Mouse (Mus musculus): ENCODE data around the gene Pnmal1. TPM values are rescaled to one million over a fixed set of nuclear protein-coding genes. Genes with fewer than 3 reads are reported as not detected.

Gene Pnmal1
- polyA plus RNA-seq, 1 experiment from 2014 or later, result 0.09 TPM

GRCm38 (mm10) chr7:16916342-16917265, 42.9 kb upstream of the Pnmal1 start:
- no peak for ATAC-seq (replicated peaks; ENCODE audit: extremely low read depth, insufficient read depth, low FRiP score)
- WGBS, result 57% methylated on average over 29 of the region's 30 CpGs
- Histone ChIP-seq H3K4me2 (ENCODE audit: low read depth, low read length) (no peak overlapping the region), H3K9ac (ENCODE audit: low read length) (no peak overlapping the region), H3K9me3 (replicated peaks; ENCODE audit: control insufficient read depth, low read length) (no peaks in the 10 kb centered on the region), H3K36me3 (ENCODE audit: control insufficient read depth, insufficient read depth) (peaks cover 44% of the 10 kb centered on the region), H3K27ac (ENCODE audit: low read length) (no peak overlapping the region), H3K4me1 (ENCODE audit: control insufficient read depth, insufficient read depth, low read length) (peaks cover 30% of the 10 kb centered on the region), H3K4me3 (ENCODE audit: low read length) (no peak overlapping the region), H3K27me3 (ENCODE audit: control insufficient read depth, insufficient read depth, low read length) (0 out of 2 replicates have a peak, but pooled peaks cover 2% of the 10 kb centered on the region)

- H3K27ac ChIP-seq (ENCODE audit: low read length), result no peak overlapping the region
- H3K4me2 ChIP-seq (ENCODE audit: low read depth, low read length), result no peak overlapping the region
- no peak for ATAC-seq (replicated peaks; ENCODE audit: extremely low read depth, insufficient read depth, low FRiP score)
- peaks cover 39% of the 10 kb centered on the region for H3K4me1 ChIP-seq (ENCODE audit: control insufficient read depth, insufficient read depth, low read length)
- H3K9me3 ChIP-seq (replicated peaks; ENCODE audit: control insufficient read depth, low read length), result no peaks in the 10 kb centered on the region
- peaks cover 44% of the 10 kb centered on the region for H3K36me3 ChIP-seq (ENCODE audit: control insufficient read depth, insufficient read depth)
- 0 out of 2 replicates have a peak, but pooled peaks cover 2% of the 10 kb centered on the region for H3K27me3 ChIP-seq (ENCODE audit: control insufficient read depth, insufficient read depth, low read length)
- H3K4me3 ChIP-seq (ENCODE audit: low read length), result no peak overlapping the region
- 80% methylated on average over 11 of the region's 11 CpGs for WGBS
- no peak overlapping the region for H3K9ac ChIP-seq (ENCODE audit: low read length)
Measured at GRCm38 (mm10) chr7:16917447-16917846, 42.0 kb upstream of the Pnmal1 start.

GRCm38 (mm10) chr7:16918014-16918413, 41.5 kb upstream of the Pnmal1 start:
- H3K4me1 ChIP-seq (ENCODE audit: control insufficient read depth, insufficient read depth, low read length), result peaks cover 44% of the 10 kb centered on the region
- H3K27ac ChIP-seq (ENCODE audit: low read length), result no peak overlapping the region
- no peak overlapping the region for H3K9ac ChIP-seq (ENCODE audit: low read length)
- 75% methylated on average over 9 of the region's 9 CpGs for WGBS
- ATAC-seq (replicated peaks; ENCODE audit: extremely low read depth, insufficient read depth, low FRiP score), result no peak
- H3K4me3 ChIP-seq (ENCODE audit: low read length), result no peak overlapping the region
- no peaks in the 10 kb centered on the region for H3K9me3 ChIP-seq (replicated peaks; ENCODE audit: control insufficient read depth, low read length)
- peaks cover 44% of the 10 kb centered on the region for H3K36me3 ChIP-seq (ENCODE audit: control insufficient read depth, insufficient read depth)
- no peaks in the 10 kb centered on the region for H3K27me3 ChIP-seq (ENCODE audit: control insufficient read depth, insufficient read depth, low read length)
- H3K4me2 ChIP-seq (ENCODE audit: low read depth, low read length), result no peak overlapping the region

DNA sequence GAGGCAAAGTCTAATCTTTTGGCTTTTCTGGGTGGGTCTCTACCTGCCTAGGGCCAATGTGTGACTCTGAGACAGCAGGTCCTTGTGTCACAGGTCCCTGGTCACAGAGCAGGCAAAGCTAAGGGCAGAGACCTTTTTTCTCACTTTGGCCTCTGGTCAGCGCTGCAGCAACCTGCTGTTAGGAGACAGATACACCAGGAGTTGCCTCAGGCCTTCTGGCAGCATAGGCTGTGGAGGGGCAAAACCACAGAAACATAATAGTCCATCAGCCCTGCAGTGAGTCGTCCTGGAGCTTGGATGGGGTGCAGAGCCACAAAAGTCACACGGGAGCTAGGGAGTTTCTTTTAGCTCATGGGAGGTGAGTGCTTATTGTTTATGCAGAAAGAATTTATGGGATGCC, 40.8 kb upstream of the Pnmal1 start:
- Histone ChIP-seq H3K4me1 (ENCODE audit: control insufficient read depth, insufficient read depth, low read length) (peaks cover 45% of the 10 kb centered on the region), H3K9me3 (replicated peaks; ENCODE audit: control insufficient read depth, low read length) (no peaks in the 10 kb centered on the region), H3K4me3 (ENCODE audit: low read length) (no peak overlapping the region), H3K27ac (ENCODE audit: low read length) (no peak overlapping the region), H3K4me2 (ENCODE audit: low read depth, low read length) (no peak overlapping the region), H3K9ac (ENCODE audit: low read length) (no peak overlapping the region), H3K36me3 (ENCODE audit: control insufficient read depth, insufficient read depth) (peaks cover 44% of the 10 kb centered on the region), H3K27me3 (ENCODE audit: control insufficient read depth, insufficient read depth, low read length) (no peaks in the 10 kb centered on the region)
- no peak for ATAC-seq (replicated peaks; ENCODE audit: extremely low read depth, insufficient read depth, low FRiP score)
- 79% methylated on average over 3 of the region's 3 CpGs for WGBS

DNA sequence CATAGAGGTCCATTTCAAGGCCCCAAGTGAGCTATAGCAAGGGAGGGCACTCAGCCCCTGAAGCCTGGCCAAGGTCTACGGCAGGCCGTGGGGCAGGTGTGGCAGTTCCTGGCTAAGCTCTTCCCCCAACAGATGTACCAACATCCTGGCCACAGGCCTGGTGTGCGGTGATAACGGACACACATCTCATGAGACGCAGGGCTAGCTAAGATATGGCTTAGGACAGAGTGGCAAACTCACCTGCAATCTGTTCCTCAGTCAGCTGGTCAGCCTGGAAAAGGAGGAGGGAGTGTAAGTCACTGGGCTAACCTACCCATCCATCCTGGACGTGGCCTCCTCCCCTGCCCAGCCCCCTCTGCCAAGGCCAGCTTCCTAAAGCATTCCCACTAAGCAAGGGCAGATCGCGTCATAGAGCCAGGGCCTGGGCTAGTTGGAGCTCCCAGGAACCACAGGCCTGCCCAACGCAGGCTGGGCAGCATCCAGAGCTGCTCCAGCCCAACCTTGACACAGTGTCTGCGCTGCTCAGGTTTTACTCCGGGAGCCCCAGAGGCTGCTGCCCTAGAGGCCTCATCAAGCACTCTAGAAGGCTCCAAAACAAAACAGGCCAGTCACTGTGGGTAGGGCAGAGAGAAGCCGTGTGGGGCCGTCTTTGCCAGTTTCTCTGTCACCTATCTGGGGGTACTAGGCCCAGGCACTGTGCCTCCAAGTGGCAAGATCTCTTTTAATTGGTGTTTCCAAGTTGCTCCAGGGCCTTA, 39.9 kb upstream of the Pnmal1 start:
- Histone ChIP-seq H3K4me2 (ENCODE audit: low read depth, low read length) (no peak overlapping the region), H3K27me3 (ENCODE audit: control insufficient read depth, insufficient read depth, low read length) (no peaks in the 10 kb centered on the region), H3K9me3 (replicated peaks; ENCODE audit: control insufficient read depth, low read length) (no peaks in the 10 kb centered on the region), H3K9ac (ENCODE audit: low read length) (peak overlapping the region; percentile 37; the same call in 1 of the 2 replicates), H3K27ac (ENCODE audit: low read length) (0 out of 2 replicates have a peak overlapping the region, but pooled peaks have one; percentile 25), H3K4me3 (ENCODE audit: low read length) (no peak overlapping the region), H3K4me1 (ENCODE audit: control insufficient read depth, insufficient read depth, low read length) (peaks cover 45% of the 10 kb centered on the region), H3K36me3 (ENCODE audit: control insufficient read depth, insufficient read depth) (peaks cover 39% of the 10 kb centered on the region)
- WGBS, result 77% methylated on average over 13 of the region's 13 CpGs
- no peak for ATAC-seq (replicated peaks; ENCODE audit: extremely low read depth, insufficient read depth, low FRiP score)

GRCm38 (mm10) chr7:16920150-16920579, 39.3 kb upstream of the Pnmal1 start:
- Histone ChIP-seq H3K9ac (ENCODE audit: low read length) (no peak overlapping the region), H3K36me3 (ENCODE audit: control insufficient read depth, insufficient read depth) (peaks cover 33% of the 10 kb centered on the region), H3K27me3 (ENCODE audit: control insufficient read depth, insufficient read depth, low read length) (no peaks in the 10 kb centered on the region), H3K4me3 (ENCODE audit: low read length) (no peak overlapping the region), H3K4me2 (ENCODE audit: low read depth, low read length) (no peak overlapping the region), H3K4me1 (ENCODE audit: control insufficient read depth, insufficient read depth, low read length) (peaks cover 45% of the 10 kb centered on the region), H3K9me3 (replicated peaks; ENCODE audit: control insufficient read depth, low read length) (no peaks in the 10 kb centered on the region), H3K27ac (ENCODE audit: low read length) (no peak overlapping the region)
- ATAC-seq (replicated peaks; ENCODE audit: extremely low read depth, insufficient read depth, low FRiP score), result no peak
- 83% methylated on average over 7 of the region's 7 CpGs for WGBS

DNA sequence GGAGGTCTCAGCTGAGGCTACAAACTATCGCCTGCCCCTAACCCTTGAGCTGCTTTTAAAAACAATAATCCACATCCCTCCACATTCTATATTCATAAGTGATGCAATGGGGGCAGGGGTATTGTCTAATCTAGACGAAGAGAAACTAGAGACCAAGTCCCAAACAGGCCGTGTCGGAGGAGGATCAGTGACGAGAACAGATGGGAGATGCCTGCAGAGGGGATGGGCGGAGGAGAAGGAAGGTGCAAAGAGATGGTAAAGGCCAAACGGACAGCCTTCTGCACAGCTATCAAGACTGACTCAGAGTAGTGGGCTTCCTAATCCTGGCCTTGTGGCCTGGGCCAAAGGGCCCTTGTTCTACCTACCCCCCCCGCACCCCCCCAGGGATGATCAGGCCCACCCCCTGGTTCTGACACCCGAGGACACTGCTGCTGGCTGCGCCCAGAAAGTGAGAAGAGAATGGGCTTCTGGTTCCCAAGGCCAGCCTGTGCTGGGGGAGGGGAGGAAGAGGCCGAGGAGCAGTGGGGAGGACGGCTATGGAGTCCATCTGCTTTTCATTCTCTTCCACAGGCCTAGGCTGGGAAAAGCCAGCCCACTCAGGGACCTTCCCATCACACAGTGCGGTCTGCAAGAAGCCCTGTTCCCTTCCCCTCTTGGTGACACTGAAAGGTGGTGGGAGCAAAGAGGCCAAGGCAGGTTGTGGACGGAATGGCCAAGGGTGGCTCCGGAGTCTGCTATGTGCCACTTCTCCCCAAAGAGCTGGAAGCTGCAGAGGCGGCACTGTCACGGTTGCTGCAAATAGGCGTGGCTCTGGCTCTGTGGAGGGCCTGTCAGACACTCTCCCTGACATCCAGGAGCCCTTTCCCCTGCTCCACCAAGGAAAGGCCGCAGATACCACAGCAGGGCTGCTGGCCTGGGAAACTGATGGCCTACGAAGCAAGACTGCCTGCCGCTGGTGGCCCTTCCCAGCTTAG, 38.4 kb upstream of the Pnmal1 start:
- H3K36me3 ChIP-seq (ENCODE audit: control insufficient read depth, insufficient read depth), result peaks cover 25% of the 10 kb centered on the region
- H3K27ac ChIP-seq (ENCODE audit: low read length), result peak overlapping the region; percentile 63
- H3K4me3 ChIP-seq (ENCODE audit: low read length), result peak overlapping the region; percentile 76
- peak overlapping the region; percentile 95 for H3K9ac ChIP-seq (ENCODE audit: low read length)
- peak overlapping the region; percentile 96 for H3K4me2 ChIP-seq (ENCODE audit: low read depth, low read length)
- H3K27me3 ChIP-seq (ENCODE audit: control insufficient read depth, insufficient read depth, low read length), result no peaks in the 10 kb centered on the region
- H3K9me3 ChIP-seq (replicated peaks; ENCODE audit: control insufficient read depth, low read length), result no peaks in the 10 kb centered on the region
- H3K4me1 ChIP-seq (ENCODE audit: control insufficient read depth, insufficient read depth, low read length), result peaks cover 45% of the 10 kb centered on the region
- WGBS, result 52% methylated on average over 21 of the region's 21 CpGs
- ATAC-seq (replicated peaks; ENCODE audit: extremely low read depth, insufficient read depth, low FRiP score), result no peak

- Histone ChIP-seq H3K27ac (ENCODE audit: low read length) (peak overlapping the region; percentile 63), H3K27me3 (ENCODE audit: control insufficient read depth, insufficient read depth, low read length) (no peaks in the 10 kb centered on the region), H3K9me3 (replicated peaks; ENCODE audit: control insufficient read depth, low read length) (no peaks in the 10 kb centered on the region), H3K4me1 (ENCODE audit: control insufficient read depth, insufficient read depth, low read length) (peaks cover 37% of the 10 kb centered on the region), H3K36me3 (ENCODE audit: control insufficient read depth, insufficient read depth) (peaks cover 17% of the 10 kb centered on the region), H3K9ac (ENCODE audit: low read length) (peak overlapping the region; percentile 95), H3K4me2 (ENCODE audit: low read depth, low read length) (peak overlapping the region; percentile 96), H3K4me3 (ENCODE audit: low read length) (peak overlapping the region; percentile 76)
- ATAC-seq (replicated peaks; ENCODE audit: extremely low read depth, insufficient read depth, low FRiP score), result no peak
- 45% methylated on average over 6 of the region's 6 CpGs for WGBS
Measured at GRCm38 (mm10) chr7:16921881-16922335, 37.6 kb upstream of the Pnmal1 start.
